9 mouse cellular contexts compared by ENCODE assay signal in genomic region chr8:44025926-44026325, GRCm38 (mm10).
DNase-seq lines count a peak whose midpoint lies in the region; ATAC-seq and TF ChIP-seq lines count a peak whose summit lies in the region.
"Had no signal": no experiment of that assay in that cellular context is flagged by ENCODE, and none has a peak within 500 bp of the region (broad histone marks: within the 10 kb centered on the region; RNA-seq: fewer than 3 reads in every experiment).

No protein-coding gene starts in this region.

- no peak overlapping the region for H3K27ac ChIP-seq in heart, embryonic 11.5 days (ENCODE audit: low read depth, low read length)
- no peak overlapping the region for H3K27ac ChIP-seq in left cerebral cortex, adult 2 months
- H3K27ac ChIP-seq: embryonic facial prominence, embryonic 15.5 days had no signal

- TF ChIP-seq CTCF in left cerebral cortex, adult 2 months (IDR thresholded peaks at IDR 0.05) = peak; percentile 62

- H3K9ac ChIP-seq in heart, embryonic 11.5 days (ENCODE audit: low read depth, low read length) = no peak overlapping the region
- H3K9ac ChIP-seq: embryonic facial prominence, embryonic 15.5 days had no signal

- H3K9me3 ChIP-seq in heart, embryonic 11.5 days (replicated peaks; ENCODE audit: control insufficient read depth, low read length) = no peaks in the 10 kb centered on the region
- H3K9me3 ChIP-seq: embryonic facial prominence, embryonic 15.5 days had no signal

- no peaks in the 10 kb centered on the region for H3K4me1 ChIP-seq in heart, embryonic 11.5 days (ENCODE audit: control insufficient read depth, insufficient read depth, low read length)
- H3K4me1 ChIP-seq: embryonic facial prominence, embryonic 15.5 days had no signal

- no peak overlapping the region for H3K4me3 ChIP-seq in heart, embryonic 11.5 days (ENCODE audit: low read depth, low read length)
- no peak overlapping the region for H3K4me3 ChIP-seq in left cerebral cortex, adult 2 months
- H3K4me3 ChIP-seq: embryonic facial prominence, embryonic 15.5 days had no signal

- ATAC-seq in heart, embryonic 11.5 days (replicated peaks; ENCODE audit: insufficient number of reproducible peaks, low FRiP score, low TSS enrichment) = no peak
- ATAC-seq in megakaryocyte-erythroid progenitor cell, adult 5-6 weeks (replicated peaks; ENCODE audit: low FRiP score, low TSS enrichment, poor library complexity, severe bottlenecking) = no peak

- H3K36me3 ChIP-seq in heart, embryonic 11.5 days (ENCODE audit: control insufficient read depth, insufficient read depth, low read length) = no peaks in the 10 kb centered on the region
- H3K36me3 ChIP-seq: embryonic facial prominence, embryonic 15.5 days had no signal

- no peaks in the 10 kb centered on the region for H3K27me3 ChIP-seq in heart, embryonic 11.5 days (ENCODE audit: control insufficient read depth, insufficient read depth, low read length)
- H3K27me3 ChIP-seq: embryonic facial prominence, embryonic 15.5 days had no signal

- intact Hi-C loops in heart, postnatal 36 days (cut with DNase I) = no loop called here
- intact Hi-C loops in left cerebral cortex, adult 2 months (cut with DNase I) = no loop called here

- H3K4me2 ChIP-seq in heart, embryonic 11.5 days = no peak overlapping the region
- H3K4me2 ChIP-seq: embryonic facial prominence, embryonic 15.5 days had no signal

- DNase-seq in heart, postnatal 36 days = peak; percentile 2 to 34
- DNase-seq in 3T3-L1 (ENCODE audit: low read depth, low spot score) (peak; percentile 45), NIH3T3 (ENCODE audit: low read depth) (peak; percentile 29)
- peak; percentile 56 to 67 for DNase-seq in cerebellum, postnatal 4 days (ENCODE audit: low spot score in 2 of 2)
- peak in 1 of 2 experiments; percentile 46 for DNase-seq in left cerebral cortex, adult 2 months (ENCODE audit: extremely low spot score in 1 of 2, low spot score in 2 of 2)
- DNase-seq in right cerebral cortex, adult 2 months (ENCODE audit: low spot score in 2 of 2) = peak; percentile 44 to 50

- WGBS in heart, embryonic 11.5 days (ENCODE audit: insufficient replicate concordance) = 29% methylated on average over 3 of the region's 3 CpGs
